Mouse (Mus musculus) megakaryocyte, embryonic 14.5 days (primary cell): ENCODE measurements around the gene Hnrnpab.

ENCODE experiments used
- FLI1 ChIP-seq: IDR thresholded peaks from 2 replicates; pipeline ENCODE4 v1.6.1; 2012; ENCODE audit warnings: low read length, inconsistent platforms, mixed read lengths
- GATA1 ChIP-seq: IDR thresholded peaks from 3 replicates; pipeline ENCODE4 v1.6.1; 2012; ENCODE audit warnings: mixed read lengths, low read length, inconsistent platforms, borderline replicate concordance

DNA sequence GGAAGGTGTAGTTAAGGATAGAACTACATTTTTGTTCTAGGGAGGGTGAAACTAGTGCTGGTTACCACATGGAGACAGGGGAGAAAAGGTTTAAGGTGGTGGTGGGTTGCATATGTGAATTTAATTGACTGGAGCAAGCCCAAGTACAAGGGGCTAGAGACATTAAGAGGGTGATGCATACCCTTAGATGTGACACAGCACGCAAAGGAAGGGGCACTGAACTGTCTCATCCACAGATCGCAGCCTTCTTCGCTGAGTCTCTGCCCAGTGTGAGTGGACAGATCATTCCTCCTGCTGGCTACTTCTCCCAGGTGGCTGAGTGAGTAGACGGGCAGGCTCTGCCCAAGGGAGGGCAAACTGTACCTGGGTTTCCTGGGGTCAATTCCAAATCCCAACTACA is 13.3 kb downstream of the Hnrnpab start:
- TF ChIP-seq FLI1 (no peak), GATA1 (no peak)
